Mouse (Mus musculus) adrenal gland, adult 18-20 months (tissue): ENCODE measurements at regions not wholly inside any gene's neighbourhood (a gene's known extent, or its start where the extent isn't known, plus 50 kb on each side); places are given as distances from the start of the nearest gene placed in this dataset.

Experiments
- DNase-seq, 2 experiments: peaks; one replicate each; pipeline ENCODE4 v3.0.0; 2021 to 2022; ENCODE audit warnings: low spot score in 2 of 2

DNA sequence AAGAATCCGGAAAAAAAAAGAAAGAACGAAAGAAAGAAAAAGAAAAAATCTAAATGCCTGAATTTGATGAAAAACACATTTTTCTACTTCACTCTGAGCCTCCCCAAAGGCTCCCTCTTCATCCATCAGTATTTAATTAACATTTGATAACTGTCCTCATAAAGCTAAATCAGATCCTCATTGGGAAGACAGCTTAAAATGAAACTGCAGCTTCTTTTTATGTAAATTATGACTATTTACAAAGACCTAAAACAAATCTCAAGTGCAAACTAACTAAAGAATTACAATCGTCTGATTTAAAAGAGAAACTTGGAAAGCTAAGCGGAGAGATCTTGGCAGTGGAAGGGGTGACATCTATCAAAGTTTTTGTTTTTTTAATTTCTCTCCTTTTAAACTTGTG, 481.4 kb upstream of the Intu start:
- no peak for DNase-seq

DNA sequence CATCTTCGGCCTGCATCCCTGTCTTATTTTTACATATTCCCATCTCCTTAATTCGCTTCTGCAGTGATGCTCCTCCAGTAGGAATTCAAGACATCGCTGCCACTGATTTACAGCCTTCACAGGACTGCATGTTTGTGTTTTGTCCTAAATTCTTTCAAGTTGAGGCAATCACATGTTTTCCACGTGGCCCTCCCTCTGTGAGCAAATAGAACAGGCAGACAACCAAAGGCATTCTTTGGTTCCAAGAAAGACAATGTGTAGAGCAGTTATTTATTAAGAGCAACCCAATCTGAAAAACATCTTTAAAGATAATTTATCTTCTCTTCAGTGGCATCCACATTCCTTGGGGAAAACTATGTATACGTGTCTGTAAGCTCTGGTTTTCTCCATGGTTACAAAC, 472.8 kb upstream of the Intu start:
- no peak for DNase-seq

DNA sequence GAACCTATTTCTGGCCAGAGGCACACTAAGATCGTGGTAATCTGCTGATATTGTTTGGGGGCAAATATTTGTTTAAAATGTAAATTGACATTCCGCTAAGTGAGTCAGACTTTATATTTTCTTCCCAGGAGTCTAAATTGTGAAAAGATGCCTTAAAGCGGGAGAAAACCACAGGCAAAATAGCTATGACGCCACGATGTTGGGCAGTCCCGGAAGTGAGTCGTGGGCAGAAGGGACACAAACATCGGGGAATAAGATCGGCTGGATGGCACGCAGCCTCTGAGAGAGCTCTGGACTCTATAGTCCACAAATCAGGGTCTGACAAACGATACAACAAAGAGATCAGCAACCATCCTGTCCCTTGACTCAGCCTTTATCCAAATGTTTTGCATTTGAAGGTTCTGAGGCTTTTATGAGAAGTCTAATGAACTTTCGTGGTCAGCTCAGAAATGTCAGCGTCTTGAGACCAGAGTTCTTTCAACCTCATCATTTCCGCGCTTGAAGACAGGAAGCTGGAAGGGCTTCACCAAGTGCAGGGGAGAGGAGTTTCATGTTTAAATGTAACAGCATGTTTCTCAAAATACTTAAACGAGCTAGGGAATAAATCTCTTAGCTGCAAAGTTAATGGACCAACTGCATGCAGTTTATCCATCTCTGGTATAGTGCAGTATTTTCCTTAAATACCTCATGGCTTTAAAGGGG, 472.2 kb upstream of the Intu start:
- DNase-seq, result no peak

DNA sequence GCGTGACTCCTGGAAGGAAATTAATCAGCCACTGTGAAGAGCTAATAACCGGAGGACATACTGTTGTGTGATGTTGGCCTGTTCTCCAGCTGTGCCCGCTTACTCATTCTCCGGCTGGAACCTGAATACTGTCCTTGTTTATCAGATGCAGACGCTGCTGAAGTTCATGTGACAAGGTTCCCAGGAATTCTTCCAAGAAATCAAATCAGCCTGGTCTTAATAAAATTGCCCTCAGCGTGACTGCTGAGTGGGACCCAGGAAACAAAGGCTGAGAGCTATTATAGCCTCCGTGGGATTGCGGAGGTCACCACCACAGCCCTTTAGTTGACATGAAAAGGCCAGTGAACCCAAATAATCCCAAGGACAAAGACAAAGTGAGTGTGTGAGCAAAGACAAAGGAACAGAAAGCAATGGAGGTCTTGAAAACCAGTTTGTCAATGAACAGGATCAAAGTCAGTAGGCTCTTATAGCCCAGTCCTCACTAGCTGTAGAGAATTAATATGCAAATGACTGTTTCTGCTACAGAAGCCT, 460.9 kb upstream of the Intu start:
- DNase-seq, result no peak

DNA sequence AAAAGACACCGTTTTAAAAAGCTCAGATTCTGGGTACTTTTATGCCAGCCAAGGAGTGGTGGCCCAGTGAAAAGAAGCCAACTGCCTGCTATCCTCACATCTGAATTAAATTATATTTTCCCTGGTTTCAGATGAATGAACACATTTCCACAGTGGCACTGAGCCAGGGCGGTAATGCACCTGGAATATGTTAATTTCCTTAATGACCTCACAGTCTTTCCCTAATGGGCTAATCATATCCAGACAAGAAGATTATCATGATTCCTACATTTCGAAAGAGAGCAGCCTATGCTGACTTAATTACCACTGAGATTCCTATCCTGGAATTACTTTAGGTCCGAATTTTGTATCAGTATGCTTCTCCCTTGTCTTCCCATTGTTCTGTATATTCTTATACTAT, 454.3 kb upstream of the Intu start:
- DNase-seq, result no peak

DNA sequence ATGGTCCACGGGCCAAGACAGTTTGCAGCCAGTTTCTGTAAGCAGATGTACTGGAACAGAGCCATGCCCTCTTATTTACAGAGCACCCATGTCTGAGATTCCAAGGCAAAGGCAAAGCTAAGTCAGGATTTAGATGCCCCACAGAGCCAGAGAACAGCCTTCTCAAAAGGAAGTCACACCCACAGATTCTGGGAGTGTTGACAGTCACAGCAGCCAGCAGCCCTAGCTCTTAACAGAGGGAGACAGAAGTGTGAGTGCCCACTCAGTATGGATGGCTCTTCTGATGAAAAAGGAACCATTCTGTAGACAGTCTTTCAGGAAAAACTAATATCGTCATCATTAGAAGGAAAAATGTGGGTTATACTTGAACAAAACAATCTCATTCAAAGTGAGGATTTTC, 446.0 kb upstream of the Intu start:
- DNase-seq, result no peak

DNA sequence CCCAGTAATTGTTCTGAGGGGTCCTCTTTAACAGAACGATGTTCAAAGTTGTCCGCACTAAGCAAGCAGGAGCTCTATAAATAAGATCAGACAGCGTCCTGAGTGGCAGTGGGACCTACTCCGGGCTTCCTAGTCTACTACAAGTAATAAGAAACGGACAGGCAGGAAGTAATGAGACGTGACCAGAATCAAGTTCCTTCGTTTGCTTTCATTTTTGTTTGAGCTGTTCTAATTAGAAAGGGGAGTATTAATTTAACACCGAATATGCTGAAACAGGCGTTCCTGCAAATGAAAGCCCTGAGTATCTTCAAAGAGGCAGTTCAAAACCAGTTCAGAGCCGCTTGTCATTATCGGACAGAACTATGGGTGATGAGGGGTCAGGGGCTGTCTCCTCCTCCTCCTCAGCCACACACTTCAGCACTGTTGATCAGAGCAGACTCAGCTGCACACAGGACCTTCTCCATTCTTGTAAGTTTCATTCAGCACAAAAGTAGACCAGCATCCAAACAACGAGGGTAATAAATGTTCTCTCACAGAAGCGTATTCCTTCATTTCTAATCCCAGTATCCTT, 439.2 kb upstream of the Intu start:
- DNase-seq, result no peak

DNA sequence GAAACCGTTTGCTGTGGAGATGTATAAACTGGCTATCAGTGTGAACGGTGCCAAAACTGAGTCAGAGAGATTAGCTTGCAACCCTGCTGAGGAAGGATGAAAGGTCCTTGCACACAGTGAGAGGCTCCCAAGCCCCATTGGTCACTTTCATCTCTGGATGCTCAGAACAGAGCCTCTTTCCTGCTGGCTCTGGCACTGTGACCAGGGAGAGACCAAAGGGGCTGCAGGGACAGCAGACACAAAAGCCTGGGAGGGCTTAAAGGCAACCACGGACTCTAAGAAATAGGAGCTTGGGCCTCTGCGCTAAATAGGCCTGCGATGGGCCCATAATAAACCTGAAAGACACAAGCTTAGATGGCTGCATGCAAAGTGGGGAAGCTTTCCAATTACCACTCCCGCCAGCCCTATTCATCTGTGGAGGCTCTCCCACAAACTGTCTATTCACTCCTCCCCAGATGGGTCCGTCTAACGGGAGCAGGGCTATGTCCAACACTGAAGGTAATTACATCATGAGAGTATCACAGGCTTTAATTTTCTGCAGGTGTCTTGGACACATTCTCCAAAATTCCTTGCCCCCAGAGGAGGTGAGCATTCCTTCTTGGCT, 438.2 kb upstream of the Intu start:
- DNase-seq, result no peak

DNA sequence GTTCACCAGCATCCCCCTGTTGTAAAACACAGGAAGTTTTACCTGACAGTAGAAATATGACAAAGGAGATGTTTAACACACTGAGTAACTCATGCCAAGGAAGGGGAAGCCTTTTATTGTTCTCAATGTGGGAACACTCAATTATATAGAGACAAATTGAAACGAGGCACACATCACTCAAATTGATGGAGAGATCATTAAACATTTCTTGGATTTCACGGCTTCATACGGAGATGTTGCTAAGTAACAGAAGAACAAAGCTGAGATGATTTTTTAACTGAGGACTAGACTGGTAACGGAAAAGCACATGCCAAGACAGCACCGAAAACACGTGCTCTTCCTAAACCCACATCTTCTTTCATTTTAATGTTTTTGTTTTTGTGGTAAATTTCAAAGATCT, 437.0 kb upstream of the Intu start:
- DNase-seq, result no peak

DNA sequence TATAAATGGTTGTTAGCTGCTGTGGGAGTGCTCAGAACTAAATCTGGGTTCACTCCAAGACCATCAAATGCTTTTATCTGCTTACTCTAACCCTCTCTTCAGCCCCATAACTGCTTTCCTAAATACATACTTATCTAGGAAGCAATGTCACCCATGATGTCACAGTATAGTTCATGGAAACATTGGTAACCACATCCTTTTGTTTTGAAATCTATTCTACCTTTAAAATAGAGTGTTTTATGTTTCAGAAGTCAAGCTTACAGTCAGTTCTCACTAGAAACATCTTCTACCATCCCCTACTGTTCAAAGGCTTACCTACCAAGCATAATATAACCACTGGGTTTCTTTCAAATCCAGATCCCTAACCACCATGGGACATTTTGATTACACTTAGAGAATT, 436.4 kb upstream of the Intu start:
- DNase-seq, result no peak

DNA sequence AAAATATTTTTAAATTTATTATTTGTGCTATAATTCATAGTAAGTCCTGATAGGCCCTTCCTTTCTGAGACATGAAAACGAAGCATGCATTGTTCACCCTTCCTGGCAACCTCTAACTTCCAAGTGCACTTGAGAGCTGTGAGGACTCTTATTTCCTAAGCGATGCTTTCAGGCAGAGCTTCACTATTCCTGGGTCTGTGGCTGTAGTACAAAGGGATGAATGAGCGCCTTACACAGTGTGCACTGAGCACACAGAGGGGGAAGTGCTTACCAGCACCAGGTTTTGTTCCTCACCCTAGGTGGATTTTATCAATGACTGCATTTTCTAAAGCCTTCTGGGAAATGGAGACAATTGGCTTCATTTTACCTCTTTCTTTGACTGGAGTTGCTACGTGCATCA, 428.4 kb upstream of the Intu start:
- DNase-seq, result no peak

DNA sequence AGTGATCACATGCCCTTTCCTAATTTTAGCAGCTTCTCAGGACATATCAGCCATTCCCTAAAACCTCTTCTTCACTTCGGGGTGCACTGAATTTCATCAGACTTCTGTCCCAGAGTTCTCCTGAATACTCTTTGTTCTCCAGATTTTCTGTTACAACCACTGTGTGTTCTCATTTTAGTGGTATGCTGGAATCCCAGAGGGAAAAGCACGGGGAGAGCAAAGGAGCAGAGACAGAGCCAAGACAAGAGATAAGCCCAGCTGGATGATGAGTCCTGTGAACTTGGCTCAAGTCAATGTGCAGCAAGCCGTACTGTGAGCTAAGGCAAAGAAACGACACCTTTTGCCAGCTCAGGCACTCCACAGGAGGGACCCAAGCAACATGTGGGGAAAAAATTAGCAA, 416.3 kb upstream of the Intu start:
- DNase-seq, result no peak

DNA sequence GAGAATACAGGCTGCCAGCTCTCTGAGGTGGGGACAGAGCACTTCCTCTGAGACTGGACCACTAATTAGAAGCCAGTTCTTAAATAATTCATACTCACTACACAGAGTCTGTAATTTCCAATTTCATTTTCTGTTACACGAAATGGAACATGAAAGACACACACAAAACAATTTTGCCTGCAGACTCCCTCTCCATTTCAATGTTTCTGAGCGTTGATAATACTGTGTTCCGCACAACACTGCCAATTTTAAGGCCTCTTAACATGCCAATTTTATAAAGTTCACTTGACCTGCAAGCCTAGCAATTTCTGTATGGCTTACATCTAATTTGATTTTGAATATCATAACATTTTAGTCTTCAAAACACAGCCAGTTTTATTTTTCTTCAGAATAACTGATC, 412.5 kb upstream of the Intu start:
- DNase-seq, result no peak

DNA sequence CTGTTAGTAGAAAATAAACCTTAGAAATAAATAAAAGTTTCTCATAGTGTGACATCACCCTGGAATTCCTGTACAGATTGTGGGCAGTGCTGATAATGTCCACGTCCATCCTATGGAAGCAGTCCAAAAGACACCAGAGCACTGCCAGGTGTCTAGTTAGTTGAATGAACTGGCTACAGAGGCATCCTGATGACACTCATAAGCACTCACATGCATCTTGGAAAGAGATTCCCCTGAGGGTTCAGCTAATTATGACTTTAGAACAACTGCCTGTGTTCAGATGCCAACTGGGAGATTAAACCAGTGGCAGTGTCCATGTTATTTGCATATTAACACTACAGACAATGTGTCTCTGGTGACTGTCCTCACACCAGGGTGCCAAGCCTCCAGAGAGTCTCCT, 411.6 kb upstream of the Intu start:
- DNase-seq, result no peak

DNA sequence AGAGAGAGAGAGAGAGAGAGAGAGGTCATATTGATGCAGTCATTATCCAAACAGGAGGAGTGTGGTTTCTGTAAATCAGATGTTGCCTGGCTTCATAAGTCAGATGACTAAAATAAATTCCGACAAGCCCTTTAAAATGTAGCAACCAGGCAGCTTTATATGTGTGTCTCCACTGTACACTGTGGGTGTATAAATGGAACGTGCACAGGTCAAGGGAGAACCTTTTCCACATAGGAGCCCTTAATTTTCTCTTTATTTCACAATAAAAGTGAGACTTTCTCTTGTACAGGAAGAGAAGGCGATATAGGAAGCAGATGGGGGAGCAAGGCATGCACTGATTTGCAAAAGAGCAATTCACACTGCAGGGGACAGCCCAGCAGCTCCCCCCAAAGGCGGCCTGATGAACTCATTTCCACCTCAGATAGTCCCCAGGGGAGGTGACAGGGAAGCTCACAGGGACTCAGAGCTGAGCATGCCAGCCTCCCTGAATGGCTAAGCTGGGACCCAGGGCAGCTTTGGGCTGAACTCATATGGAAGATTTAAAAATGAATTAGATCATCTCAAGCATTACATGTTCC, 410.7 kb upstream of the Intu start:
- DNase-seq, result no peak

DNA sequence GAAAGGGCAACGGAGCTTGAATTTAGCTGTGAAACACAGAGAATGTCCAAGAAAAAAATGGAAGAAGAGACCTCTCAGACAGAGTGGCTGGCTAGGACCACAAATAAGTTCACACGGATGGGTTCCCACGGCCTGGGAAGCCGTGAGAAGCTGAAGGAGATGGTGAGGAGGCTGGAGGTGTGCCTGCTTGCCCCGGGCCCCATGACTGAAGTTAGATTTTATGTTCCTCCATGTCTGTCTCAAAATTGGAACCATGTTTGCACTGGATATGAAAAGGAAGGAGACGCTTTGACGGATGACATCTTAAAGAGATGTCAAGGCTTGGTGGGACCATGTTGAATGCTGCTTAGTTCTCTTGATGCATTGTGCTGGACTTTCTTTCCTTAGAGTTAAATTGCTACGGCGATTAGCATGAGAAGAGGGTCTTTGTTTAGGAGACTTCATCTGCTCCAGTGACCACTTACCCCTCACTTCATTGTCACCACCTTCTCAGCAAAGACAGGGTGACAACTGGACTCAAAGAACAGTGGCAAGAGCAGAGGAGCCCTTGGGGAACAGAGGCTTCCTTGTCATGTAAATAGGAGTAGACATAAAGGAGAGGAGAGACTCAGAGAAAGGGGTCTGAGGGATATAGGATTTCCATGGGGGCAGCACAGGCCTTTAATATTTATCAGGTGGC, 407.4 kb upstream of the Intu start:
- no peak for DNase-seq

DNA sequence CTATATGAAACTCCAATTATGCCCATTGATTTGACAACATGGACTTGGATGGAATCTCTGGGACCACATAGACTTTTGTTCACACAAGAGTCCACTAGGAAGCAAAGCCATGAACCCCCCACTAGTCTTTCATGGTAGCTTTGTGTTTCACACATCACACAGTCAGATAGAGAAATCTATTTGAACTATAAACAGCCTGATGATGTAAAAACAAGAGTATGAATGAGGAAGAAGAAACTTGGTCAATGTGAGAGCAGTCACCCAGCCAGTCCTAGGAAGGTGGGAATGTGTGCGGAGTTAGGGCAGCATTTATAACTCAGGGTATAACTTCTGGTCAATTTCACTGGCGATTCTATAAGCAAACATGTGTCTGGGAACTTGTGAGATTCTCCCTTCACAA, 404.2 kb upstream of the Intu start:
- DNase-seq, result no peak

DNA sequence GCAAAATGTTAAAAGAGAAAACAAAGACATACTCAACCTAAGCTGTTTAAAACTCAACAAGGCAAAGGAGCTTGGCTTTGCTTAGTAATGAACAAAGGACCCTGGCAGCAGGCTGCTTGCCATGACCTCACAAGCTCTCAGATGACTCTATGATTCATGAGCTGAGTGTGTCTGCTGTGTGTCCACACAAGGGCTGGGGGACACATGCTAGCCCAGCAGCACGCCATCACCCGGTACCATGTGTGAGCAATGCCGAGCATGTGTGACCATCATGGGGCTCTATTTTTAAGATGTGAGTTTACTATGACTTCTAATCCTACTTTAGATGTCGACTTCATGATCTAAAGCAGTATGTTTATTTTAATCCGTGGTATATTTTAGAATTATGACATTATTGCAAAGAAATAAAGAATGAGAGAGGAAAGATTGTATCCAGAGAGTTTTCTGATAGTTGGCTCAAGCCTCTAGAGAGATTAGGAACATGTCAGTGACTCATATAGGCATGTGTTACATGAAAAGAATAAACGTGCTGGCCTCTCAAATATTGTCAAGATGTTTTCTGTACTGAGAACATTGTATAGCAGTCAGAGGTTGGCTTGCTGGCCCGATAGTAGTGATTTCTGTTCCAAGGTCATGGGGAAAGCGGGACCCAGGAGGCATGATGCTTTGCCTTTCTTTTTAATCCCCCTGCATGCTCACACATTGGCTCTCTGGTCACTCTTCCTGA, 400.1 kb upstream of the Intu start:
- no peak for DNase-seq

DNA sequence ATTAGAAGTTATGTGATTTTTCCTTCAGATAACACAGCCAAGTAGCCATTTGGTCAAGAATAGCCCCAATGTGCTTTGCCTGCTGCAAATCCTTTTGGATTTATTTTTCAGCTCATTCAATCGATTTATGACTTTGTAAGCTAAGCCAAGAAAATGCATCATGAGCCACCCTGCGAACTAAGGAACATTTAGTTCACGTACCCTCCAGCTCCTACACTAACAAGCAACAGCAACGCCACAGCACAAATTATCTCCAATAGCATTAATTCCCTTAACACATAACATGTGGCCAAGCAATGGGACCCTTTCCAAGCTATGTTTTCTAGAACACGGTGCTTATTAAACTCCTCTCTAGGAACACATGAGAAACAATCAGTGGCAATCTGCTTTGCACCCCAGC, 392.4 kb upstream of the Intu start:
- DNase-seq, result no peak

DNA sequence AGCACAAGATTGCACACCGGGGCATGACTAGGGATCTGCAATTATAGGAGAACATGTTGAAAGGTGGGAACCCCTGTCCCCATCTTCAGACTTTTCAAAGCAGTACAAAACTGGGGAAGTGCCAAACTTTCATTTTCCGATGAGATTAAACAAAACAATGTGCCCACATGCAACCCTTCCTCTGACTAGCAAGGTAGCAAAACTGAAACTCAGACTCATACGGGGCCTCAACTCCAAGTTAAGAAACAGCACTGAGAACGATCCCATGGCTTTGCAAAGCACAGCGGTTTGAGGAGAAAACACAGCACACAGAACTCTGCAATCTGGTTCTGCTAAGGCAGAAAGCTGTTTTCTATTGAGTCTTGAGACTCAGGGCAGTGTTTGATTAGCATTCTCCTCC, 388.9 kb upstream of the Intu start:
- DNase-seq, result no peak

DNA sequence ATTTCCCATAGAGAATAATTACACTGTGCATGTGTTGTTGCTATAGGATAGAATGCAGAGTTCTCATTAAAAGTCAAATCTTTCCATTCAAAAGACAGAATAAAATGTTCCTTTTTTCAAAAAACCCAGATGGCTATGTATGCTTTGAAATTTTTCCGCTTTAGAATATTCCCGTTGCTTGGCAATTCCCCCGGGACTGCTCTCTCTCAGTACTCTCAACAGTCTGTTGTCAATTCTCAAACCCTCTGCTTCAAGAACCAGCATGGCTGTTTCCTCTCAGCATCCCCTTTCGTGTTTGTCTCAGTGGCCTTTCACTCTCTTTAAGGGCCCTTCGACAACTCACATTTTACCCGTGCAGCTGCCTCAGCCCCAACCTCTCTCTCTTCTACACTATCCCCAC, 372.5 kb upstream of the Intu start:
- DNase-seq, result no peak
